Mouse (Mus musculus) C2C12 (cell line): Measurements from ENCODE around the gene Dtd2. TPM values are rescaled to one million over a fixed set of nuclear protein-coding genes. Genes with fewer than 3 reads are reported as not detected.

Experiments used
- H3K27me3 ChIP-seq: one replicate; pipeline ENCODE4 v1.6.1; 2011; ENCODE audit not compliant: control insufficient read depth, insufficient read depth, insufficient read length
- H3K36me3 ChIP-seq: one replicate; pipeline ENCODE4 v1.6.1; 2011; ENCODE audit not compliant: control insufficient read depth, insufficient read depth
- H3K4me3 ChIP-seq: one replicate; pipeline ENCODE4 v1.5.1; 2011; ENCODE audit warnings: mild to moderate bottlenecking, control low read depth; ENCODE audit not compliant: poor library complexity, insufficient read depth, severe bottlenecking
- H3K79me2 ChIP-seq: one replicate; pipeline ENCODE4 v1.6.1; 2011; ENCODE audit not compliant: control insufficient read depth, insufficient read depth
- H3K79me3 ChIP-seq: one replicate; pipeline ENCODE4 v1.6.1; 2011; ENCODE audit warnings: low read depth, control low read depth
- H3ac ChIP-seq: one replicate; pipeline ENCODE3; 2011; ENCODE audit warnings: low read depth; ENCODE audit not compliant: control insufficient read depth, insufficient read length
- CEBPB ChIP-seq: IDR thresholded peaks from one replicate; pipeline ENCODE4 v1.6.1; 2011; ENCODE audit warnings: low read depth, mild to moderate bottlenecking, control low read depth, moderate library complexity
- CTCF ChIP-seq: IDR thresholded peaks from one replicate; pipeline ENCODE4 v1.5.1; 2011; ENCODE audit not compliant: control insufficient read depth, insufficient read depth, insufficient read length
- FOSL1 ChIP-seq: IDR thresholded peaks from one replicate; pipeline ENCODE4 v1.8.0; 2011; ENCODE audit warnings: mild to moderate bottlenecking, low read length; ENCODE audit not compliant: poor library complexity, insufficient read depth, severe bottlenecking
- MAX ChIP-seq: IDR thresholded peaks from one replicate; pipeline ENCODE4 v1.6.1; 2011; ENCODE audit warnings: mild to moderate bottlenecking, control low read depth
- MYOD1 ChIP-seq: IDR thresholded peaks from one replicate; pipeline ENCODE4 v1.6.1; 2011; ENCODE audit warnings: low read depth; ENCODE audit not compliant: control insufficient read depth, insufficient read length
- MYOG ChIP-seq: IDR thresholded peaks from one replicate; pipeline ENCODE4 v1.6.1; 2011; ENCODE audit not compliant: control insufficient read depth, insufficient read length; ENCODE audit errors: extremely low read depth
- USF1 ChIP-seq: IDR thresholded peaks from one replicate; pipeline ENCODE4 v1.6.1; 2011; ENCODE audit warnings: low read depth, mild to moderate bottlenecking, control low read depth, moderate library complexity
- polyA plus RNA-seq: library from polyadenylated mRNA; unstranded; fragments of >200 nt; fragmentation: generic; extraction: Trizol; gene quantifications from one replicate; pipeline ENCODE4 v1.2.1, GENCODE M21; 2012; ENCODE audit warnings: missing spikeins

Dtd2 gene
- polyA plus RNA-seq, 1 experiment = 12.4 TPM

DNA sequence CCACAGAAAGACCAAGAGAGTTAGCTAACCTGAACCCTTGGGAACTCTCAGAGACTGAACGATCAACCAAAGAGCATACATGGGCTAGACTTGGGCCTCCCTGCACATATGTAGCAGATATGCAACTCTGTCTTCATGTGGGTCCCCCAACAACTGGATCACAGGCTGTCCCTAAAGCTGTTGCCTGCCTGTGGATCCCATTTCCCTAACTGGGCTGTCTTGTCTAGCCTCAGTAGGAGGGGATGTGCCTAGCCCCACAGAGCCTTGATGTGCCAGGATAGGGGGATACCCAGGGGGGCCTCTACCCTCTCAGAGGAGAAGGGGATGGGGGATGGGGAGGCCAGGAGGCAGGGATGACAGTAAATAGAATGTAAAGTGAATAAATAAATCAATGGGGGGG lies 22.7 kb downstream of the Dtd2 start:
- TF ChIP-seq MYOD1 (no peak), MAX (no peak), MYOG (no peak), CTCF (no peak), CEBPB (no peak), FOSL1 (no peak)
- H3K4me3 ChIP-seq = no peak overlapping the region
- H3K79me2 ChIP-seq = no peaks in the 10 kb centered on the region
- H3ac ChIP-seq = no peak overlapping the region
- no peaks in the 10 kb centered on the region for H3K36me3 ChIP-seq
- H3K79me3 ChIP-seq = no peaks in the 10 kb centered on the region
- H3K27me3 ChIP-seq = no peaks in the 10 kb centered on the region

DNA sequence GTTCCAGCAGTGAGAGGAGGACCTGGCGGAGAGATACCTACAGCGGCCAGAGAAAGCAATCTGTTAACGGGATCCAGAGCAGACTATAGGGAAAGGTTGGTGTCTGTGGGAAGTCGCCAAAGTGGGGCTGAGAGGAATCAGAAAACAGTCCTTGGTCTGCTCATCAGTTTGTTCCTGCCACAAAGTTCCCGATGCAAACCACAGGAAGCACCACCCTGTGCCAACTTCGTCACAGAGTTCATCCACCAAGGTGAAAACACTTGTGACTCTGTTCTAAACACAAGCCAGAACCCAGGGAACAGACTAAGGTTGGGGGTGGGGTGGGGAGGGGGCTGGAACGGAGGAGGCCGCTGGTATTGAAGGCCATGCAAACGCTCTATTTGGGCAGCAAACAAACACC lies 29.8 kb downstream of the Dtd2 start:
- no peaks in the 10 kb centered on the region for H3K79me3 ChIP-seq
- no peaks in the 10 kb centered on the region for H3K36me3 ChIP-seq
- H3K27me3 ChIP-seq = no peaks in the 10 kb centered on the region
- TF ChIP-seq MYOD1 = no peak
- TF ChIP-seq CEBPB = no peak
- no peak for TF ChIP-seq MYOG
- TF ChIP-seq CTCF = no peak
- TF ChIP-seq MAX = no peak
- H3ac ChIP-seq = no peak overlapping the region
- no peaks in the 10 kb centered on the region for H3K79me2 ChIP-seq
- no peak overlapping the region for H3K4me3 ChIP-seq

GRCm38 (mm10) chr12:51974381-51974780 lies 31.9 kb downstream of the Dtd2 start:
- Histone ChIP-seq H3K79me3 (peaks cover 5% of the 10 kb centered on the region), H3K27me3 (no peaks in the 10 kb centered on the region), H3ac (no peak overlapping the region), H3K4me3 (no peak overlapping the region), H3K79me2 (peaks cover 15% of the 10 kb centered on the region), H3K36me3 (no peaks in the 10 kb centered on the region)
- TF ChIP-seq FOSL1 = no peak

GRCm38 (mm10) chr12:51972269-51973065 lies 33.8 kb downstream of the Dtd2 start:
- peaks cover 16% of the 10 kb centered on the region for H3K79me3 ChIP-seq
- H3K36me3 ChIP-seq = peaks cover 6% of the 10 kb centered on the region
- no peak overlapping the region for H3ac ChIP-seq
- no peak overlapping the region for H3K4me3 ChIP-seq
- H3K79me2 ChIP-seq = peaks cover 31% of the 10 kb centered on the region
- H3K27me3 ChIP-seq = no peaks in the 10 kb centered on the region
- TF ChIP-seq MYOD1 = no peak
- TF ChIP-seq MYOG = no peak
- TF ChIP-seq USF1 = no peak
- TF ChIP-seq CEBPB = no peak
- TF ChIP-seq MAX = no peak
- no peak for TF ChIP-seq FOSL1
- no peak for TF ChIP-seq CTCF

DNA sequence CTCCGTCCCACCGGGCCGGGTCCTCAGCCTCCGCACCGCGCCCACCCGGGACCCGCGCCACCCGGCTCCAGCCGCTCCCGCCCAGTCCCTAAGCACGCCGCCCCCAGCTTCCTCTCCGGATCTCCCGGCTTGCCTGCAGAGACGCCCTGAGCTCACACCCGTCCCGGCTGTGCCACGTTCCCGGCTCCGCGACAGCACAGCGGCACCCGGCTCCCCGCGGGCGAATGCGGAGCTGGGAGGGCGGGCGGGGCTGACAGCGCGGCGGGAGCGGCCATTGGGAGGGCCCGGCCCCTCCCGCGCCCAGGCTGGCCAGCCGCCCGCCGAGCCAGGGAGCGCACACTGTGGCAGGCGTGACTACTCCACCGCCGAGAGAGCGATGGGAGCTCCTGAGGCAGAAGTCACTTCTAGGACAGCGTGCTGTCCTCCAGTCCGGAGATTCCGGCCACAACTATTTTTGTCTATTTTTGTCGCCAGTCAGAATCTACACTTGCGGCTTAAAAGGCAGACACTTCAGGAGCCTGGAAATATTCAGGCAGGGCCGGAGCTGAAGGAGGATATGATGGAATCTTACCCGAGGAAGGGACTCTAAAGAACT lies 35.1 kb downstream of the Dtd2 start, which contains the start of gene Heatr5a:
Gene Heatr5a, minus strand, starts transcription at position 252 of the 595 bp plus-strand sequence.
- Histone ChIP-seq H3K79me3 (peaks cover 21% of the 10 kb centered on the region), H3ac (peak within 1 kb of the TSS; percentile 96), H3K27me3 (no peaks in the 10 kb centered on the region), H3K79me2 (peaks cover 38% of the 10 kb centered on the region), H3K4me3 (peak within 1 kb of the TSS; percentile 75), H3K36me3 (peaks cover 6% of the 10 kb centered on the region)
- TF ChIP-seq CEBPB (no peak), CTCF (no peak), FOSL1 (no peak), MYOG (no peak), MAX (peak; percentile 63), MYOD1 (no peak), USF1 (no peak)

DNA sequence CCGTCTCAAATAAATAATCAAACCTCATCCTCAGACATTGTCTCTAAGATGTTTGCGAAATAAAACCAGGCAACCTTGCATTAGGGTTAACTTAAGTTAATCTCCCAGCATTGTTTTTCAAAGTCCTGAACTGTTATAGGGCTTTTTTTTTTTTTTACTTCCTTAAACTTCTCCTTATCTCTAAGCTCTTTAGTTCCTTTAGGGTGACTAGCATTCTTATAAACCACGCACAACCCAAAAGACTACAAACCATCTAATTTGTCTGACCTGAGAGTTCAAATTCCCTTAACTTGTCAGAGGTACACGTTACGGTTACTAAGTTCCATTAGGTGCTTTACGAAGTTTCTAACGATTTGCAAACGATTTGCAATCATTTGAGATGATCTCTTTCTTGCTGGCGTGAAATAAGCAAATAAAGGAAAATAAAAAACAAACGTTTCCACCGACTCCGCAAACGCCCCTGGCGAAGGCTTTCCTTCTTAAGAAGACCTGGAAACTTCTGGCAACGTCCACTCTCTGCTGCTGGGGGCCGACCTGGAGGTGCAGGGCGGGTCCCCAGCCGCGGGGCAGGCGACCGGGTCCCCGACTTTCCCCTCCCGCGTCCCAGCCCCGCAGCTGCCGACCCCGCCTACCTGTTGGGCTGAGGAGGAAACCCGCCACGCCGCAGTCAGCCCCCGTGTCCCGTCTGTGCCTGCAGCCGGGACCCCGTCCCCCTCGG lies 35.8 kb downstream of the Dtd2 start:
- H3K27me3 ChIP-seq = no peaks in the 10 kb centered on the region
- peaks cover 6% of the 10 kb centered on the region for H3K36me3 ChIP-seq
- no peak for TF ChIP-seq CEBPB
- no peak for TF ChIP-seq MYOD1
- TF ChIP-seq CTCF = no peak
- TF ChIP-seq FOSL1 = no peak
- no peak for TF ChIP-seq USF1
- TF ChIP-seq MAX = no peak
- no peak for TF ChIP-seq MYOG
- H3ac ChIP-seq = peak overlapping the region; percentile 96
- H3K79me2 ChIP-seq = peaks cover 45% of the 10 kb centered on the region
- peaks cover 22% of the 10 kb centered on the region for H3K79me3 ChIP-seq
- H3K4me3 ChIP-seq = peak overlapping the region; percentile 75
